Mouse (Mus musculus) olfactory bulb, adult 2 months (tissue): Measurements from ENCODE around the gene Nmt1.

Experiments
- CTCF ChIP-seq: fragments of 200-500 bp; IDR thresholded peaks from 2 replicates; pipeline ENCODE4 v1.5.1; 2012; ENCODE audit warnings: low read depth, mild to moderate bottlenecking, low read length, moderate library complexity; ENCODE audit not compliant: insufficient read depth
- POLR2A ChIP-seq: fragments of 200-500 bp; IDR thresholded peaks from 2 replicates; pipeline ENCODE4 v1.6.1; 2012; ENCODE audit warnings: mild to moderate bottlenecking, low read depth, low read length, moderate library complexity; ENCODE audit not compliant: insufficient read depth

DNA sequence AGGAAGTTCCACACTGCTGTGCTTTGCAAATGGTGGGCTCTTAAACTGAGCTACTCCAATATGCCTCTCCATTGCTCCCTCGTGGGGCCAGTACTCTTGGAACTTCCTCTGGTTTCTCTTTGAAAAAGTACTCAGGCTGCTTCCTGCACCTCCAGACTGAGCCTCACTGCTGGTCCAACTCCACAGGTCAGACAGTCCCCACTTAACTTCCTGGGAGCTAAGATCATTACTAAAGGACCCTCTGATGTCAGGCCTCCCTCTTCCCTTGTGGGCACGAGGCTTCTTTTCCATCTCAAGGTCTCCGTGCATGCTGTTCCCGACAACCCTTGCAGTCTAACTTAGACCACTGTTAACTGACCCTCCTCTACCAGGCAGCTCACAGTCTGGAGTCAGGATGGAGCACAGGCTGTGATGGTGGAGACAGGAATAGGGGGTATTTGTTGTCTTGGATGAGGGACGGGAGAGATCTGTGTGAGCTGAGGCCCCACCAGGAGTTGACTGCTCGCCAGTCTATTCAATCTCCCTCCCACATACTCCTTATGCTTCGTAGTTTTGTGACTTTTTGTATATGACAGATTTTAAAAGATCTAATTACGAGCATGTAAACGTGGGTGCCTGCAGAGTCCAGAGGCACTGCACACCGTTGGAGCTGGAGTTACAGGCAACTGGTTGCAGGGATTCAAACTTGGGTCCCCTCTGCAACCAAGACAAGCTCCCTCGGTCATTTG lies 22.6 kb upstream of the Nmt1 start:
- no peak for TF ChIP-seq POLR2A
- no peak for TF ChIP-seq CTCF
